Mouse (Mus musculus) MEL (cell line): ENCODE measurements around the gene Dcdc2a. TPM values are rescaled to one million over a fixed set of nuclear protein-coding genes. Genes with fewer than 3 reads are reported as not detected.

ENCODE experiments used
- DNase-seq: peaks from one replicate; pipeline ENCODE4 v3.0.0; 2011; ENCODE audit warnings: low read depth, low spot score
- H3K27ac ChIP-seq: 2 replicates; pipeline ENCODE4 v1.5.1; 2012; ENCODE audit warnings: low read depth, mild to moderate bottlenecking, control low read depth, low read length, moderate library complexity; ENCODE audit not compliant: control insufficient read depth
- H3K27me3 ChIP-seq, 2 experiments: fragments of 150-350 bp in 1 of 2; sonication (generic) in 1 of 2; 2 replicates each; pipeline ENCODE4 v1.6.1; 2012; ENCODE audit warnings: low read length in 2 of 2, mild to moderate bottlenecking in 2 of 2, improper control_type of control experiment in 1 of 2, moderate library complexity in 1 of 2; ENCODE audit not compliant: insufficient read depth in 2 of 2, control insufficient read depth in 1 of 2
- H3K36me3 ChIP-seq, 2 experiments: 2 replicates each; pipeline ENCODE4 v1.6.1; 2012 to 2014; ENCODE audit warnings: low read length in 2 of 2, improper control_type of control experiment in 1 of 2, inconsistent platforms in 1 of 2, mild to moderate bottlenecking in 1 of 2; ENCODE audit not compliant: insufficient read depth in 2 of 2, control insufficient read depth in 1 of 2
- H3K4me1 ChIP-seq, 2 experiments: fragments of 150-350 bp in 1 of 2; sonication (generic) in 1 of 2; 2 replicates each; pipeline ENCODE4 v1.6.1; 2012; ENCODE audit warnings: low read length in 2 of 2, improper control_type of control experiment in 1 of 2, mild to moderate bottlenecking in 1 of 2; ENCODE audit not compliant: insufficient read depth in 2 of 2, control insufficient read depth in 1 of 2
- H3K4me3 ChIP-seq, 2 experiments: fragments of 150-350 bp in 1 of 2; sonication (generic) in 1 of 2; 2 replicates each; pipeline ENCODE4 v1.5.1; 2012; ENCODE audit warnings: low read depth in 2 of 2, low read length in 2 of 2, mild to moderate bottlenecking in 2 of 2, moderate library complexity in 2 of 2, control low read depth in 1 of 2, improper control_type of control experiment in 1 of 2; ENCODE audit not compliant: control insufficient read depth in 1 of 2, insufficient read depth in 1 of 2
- H3K79me2 ChIP-seq: 2 replicates; pipeline ENCODE4 v1.6.1; 2012; ENCODE audit warnings: mild to moderate bottlenecking, low read length, moderate library complexity; ENCODE audit not compliant: control insufficient read depth, poor library complexity, insufficient read depth
- H3K9ac ChIP-seq: 2 replicates; pipeline ENCODE4 v1.6.1; 2012; ENCODE audit warnings: low read depth, mild to moderate bottlenecking, control low read depth, low read length, moderate library complexity; ENCODE audit not compliant: control insufficient read depth, poor library complexity, severe bottlenecking
- H3K9me3 ChIP-seq: fragments of 150-350 bp; sonication (generic); replicated peaks from 2 replicates; pipeline ENCODE4 v1.6.1; 2012; ENCODE audit warnings: mild to moderate bottlenecking, low read length, improper control_type of control experiment, moderate library complexity; ENCODE audit not compliant: insufficient read depth
- BHLHE40 ChIP-seq: IDR thresholded peaks from 2 replicates; pipeline ENCODE4 v1.6.1; 2012; ENCODE audit warnings: low read depth, mild to moderate bottlenecking, inconsistent platforms, low read length, improper control_type of control experiment, borderline replicate concordance
- CHD1 ChIP-seq: IDR thresholded peaks from 2 replicates; pipeline ENCODE4 v1.6.1; 2012; ENCODE audit warnings: low read depth, mild to moderate bottlenecking, inconsistent platforms, low read length, improper control_type of control experiment
- CHD2 ChIP-seq: IDR thresholded peaks from 2 replicates; pipeline ENCODE4 v1.6.1; 2011; ENCODE audit warnings: low read length, improper control_type of control experiment
- CTCF ChIP-seq, 3 experiments: IDR thresholded peaks in 2 of 3; conservative IDR thresholded peaks in 1 of 3; 2 replicates each; pipeline ENCODE4 v1.5.1; 2011 to 2012; ENCODE audit warnings: low read length in 3 of 3, low read depth in 2 of 3, mild to moderate bottlenecking in 2 of 3, improper control_type of control experiment in 1 of 3, inconsistent platforms in 1 of 3, mixed read lengths in 1 of 3, moderate library complexity in 1 of 3; ENCODE audit not compliant: control insufficient read depth in 1 of 3, insufficient read depth in 1 of 3, poor library complexity in 1 of 3, severe bottlenecking in 1 of 3
- E2F4 ChIP-seq: IDR thresholded peaks from 2 replicates; pipeline ENCODE4 v1.6.1; 2011; ENCODE audit warnings: low read depth, low read length, improper control_type of control experiment, borderline replicate concordance
- ELF1 ChIP-seq: IDR thresholded peaks from 2 replicates; pipeline ENCODE4 v1.6.1; 2014; ENCODE audit warnings: low read depth, mild to moderate bottlenecking, inconsistent platforms, low read length, improper control_type of control experiment, moderate library complexity
- EP300 ChIP-seq, 2 experiments: IDR thresholded peaks; 2 replicates each; pipeline ENCODE4 v1.6.1; 2011; ENCODE audit warnings: improper control_type of control experiment in 2 of 2, low read length in 2 of 2, low read depth in 1 of 2, mild to moderate bottlenecking in 1 of 2
- ETS1 ChIP-seq: IDR thresholded peaks from 2 replicates; pipeline ENCODE4 v1.6.1; 2012; ENCODE audit warnings: low read depth, mild to moderate bottlenecking, inconsistent platforms, low read length, improper control_type of control experiment, moderate library complexity
- GABPA ChIP-seq: IDR thresholded peaks from 2 replicates; pipeline ENCODE4 v1.6.1; 2012; ENCODE audit warnings: low read depth, mild to moderate bottlenecking, inconsistent platforms, low read length, improper control_type of control experiment, moderate library complexity
- GATA1 ChIP-seq: IDR thresholded peaks from 2 replicates; pipeline ENCODE4 v1.6.1; 2011; ENCODE audit warnings: low read depth, low read length, improper control_type of control experiment
- HCFC1 ChIP-seq: IDR thresholded peaks from 2 replicates; pipeline ENCODE4 v1.6.1; 2012; ENCODE audit warnings: low read depth, mild to moderate bottlenecking, inconsistent platforms, low read length, improper control_type of control experiment, moderate library complexity
- KAT2A ChIP-seq: conservative IDR thresholded peaks from 2 replicates; pipeline ENCODE4 v1.6.1; 2012; ENCODE audit warnings: low read depth, low read length, improper control_type of control experiment, inconsistent platforms
- MAFK ChIP-seq: IDR thresholded peaks from 2 replicates; pipeline ENCODE4 v1.6.1; 2011; ENCODE audit warnings: low read depth, mild to moderate bottlenecking, low read length, improper control_type of control experiment, borderline replicate concordance
- MAX ChIP-seq: IDR thresholded peaks from 2 replicates; pipeline ENCODE4 v1.6.1; 2011; ENCODE audit warnings: low read length, improper control_type of control experiment
- MAZ ChIP-seq: IDR thresholded peaks from 2 replicates; pipeline ENCODE4 v1.6.1; 2012; ENCODE audit warnings: low read depth, mild to moderate bottlenecking, inconsistent platforms, low read length, improper control_type of control experiment
- MEF2A ChIP-seq: IDR thresholded peaks from 2 replicates; pipeline ENCODE4 v1.6.1; 2014; ENCODE audit warnings: low read depth, mild to moderate bottlenecking, inconsistent platforms, low read length, improper control_type of control experiment; ENCODE audit not compliant: poor library complexity, insufficient replicate concordance, severe bottlenecking; ENCODE audit errors: extremely low read depth
- MXI1 ChIP-seq: IDR thresholded peaks from 2 replicates; pipeline ENCODE4 v1.6.1; 2011; ENCODE audit warnings: mild to moderate bottlenecking, low read depth, low read length, improper control_type of control experiment
- MYB ChIP-seq: IDR thresholded peaks from 2 replicates; pipeline ENCODE4 v1.6.1; 2011; ENCODE audit warnings: mild to moderate bottlenecking, low read depth, low read length, improper control_type of control experiment
- MYC ChIP-seq: IDR thresholded peaks from 2 replicates; pipeline ENCODE4 v1.6.1; 2011; ENCODE audit warnings: low read depth, mild to moderate bottlenecking, low read length, improper control_type of control experiment, moderate library complexity
- NELFE ChIP-seq: IDR thresholded peaks from 2 replicates; pipeline ENCODE4 v1.6.1; 2011; ENCODE audit warnings: low read depth, low read length, improper control_type of control experiment
- NRF1 ChIP-seq: IDR thresholded peaks from 2 replicates; pipeline ENCODE4 v1.6.1; 2014; ENCODE audit warnings: low read depth, mild to moderate bottlenecking, inconsistent platforms, low read length, improper control_type of control experiment, moderate library complexity; ENCODE audit not compliant: poor library complexity, insufficient read depth, severe bottlenecking
- POLR2A ChIP-seq, 2 experiments: IDR thresholded peaks; 2 replicates each; pipeline ENCODE4 v1.6.1; 2011 to 2012; ENCODE audit warnings: low read length in 2 of 2, mild to moderate bottlenecking in 2 of 2, control low read depth in 1 of 2, improper control_type of control experiment in 1 of 2, low read depth in 1 of 2, moderate library complexity in 1 of 2; ENCODE audit not compliant: control insufficient read depth in 1 of 2, insufficient read depth in 1 of 2, poor library complexity in 1 of 2
- POLR2AphosphoS2 ChIP-seq: IDR thresholded peaks from 2 replicates; pipeline ENCODE4 v1.6.1; 2011; ENCODE audit warnings: low read length, improper control_type of control experiment
- POLR2AphosphoS5 ChIP-seq: IDR thresholded peaks from 2 replicates; pipeline ENCODE4 v1.6.1; 2012; ENCODE audit warnings: low read depth, borderline replicate concordance, mild to moderate bottlenecking, inconsistent platforms, low read length, moderate library complexity, mixed read lengths
- RAD21 ChIP-seq: IDR thresholded peaks from 2 replicates; pipeline ENCODE4 v1.6.1; 2011; ENCODE audit warnings: mild to moderate bottlenecking, low read depth, low read length, improper control_type of control experiment
- RCOR1 ChIP-seq: IDR thresholded peaks from 2 replicates; pipeline ENCODE4 v1.6.1; 2012; ENCODE audit warnings: low read depth, mild to moderate bottlenecking, inconsistent platforms, low read length, improper control_type of control experiment
- SIN3A ChIP-seq: IDR thresholded peaks from 2 replicates; pipeline ENCODE4 v1.6.1; 2012; ENCODE audit warnings: low read length, improper control_type of control experiment, inconsistent platforms
- SMC3 ChIP-seq: IDR thresholded peaks from 2 replicates; pipeline ENCODE4 v1.6.1; 2011; ENCODE audit warnings: low read depth, low read length, improper control_type of control experiment
- TAL1 ChIP-seq: IDR thresholded peaks from 2 replicates; pipeline ENCODE4 v1.6.1; 2012; ENCODE audit warnings: mild to moderate bottlenecking, inconsistent platforms, low read length, moderate library complexity, mixed read lengths
- TBP ChIP-seq: IDR thresholded peaks from 2 replicates; pipeline ENCODE4 v1.8.0; 2011; ENCODE audit warnings: low read depth, low read length, improper control_type of control experiment
- TCF12 ChIP-seq: IDR thresholded peaks from 2 replicates; pipeline ENCODE4 v1.6.1; 2014; ENCODE audit warnings: low read depth, mild to moderate bottlenecking, inconsistent platforms, low read length, improper control_type of control experiment, moderate library complexity
- UBTF ChIP-seq: IDR thresholded peaks from 2 replicates; pipeline ENCODE4 v1.6.1; 2012; ENCODE audit warnings: low read depth, mild to moderate bottlenecking, inconsistent platforms, low read length, improper control_type of control experiment, moderate library complexity, borderline replicate concordance; ENCODE audit not compliant: insufficient read depth
- USF1 ChIP-seq: IDR thresholded peaks from 2 replicates; pipeline ENCODE4 v1.6.1; 2014; ENCODE audit warnings: low read depth, mild to moderate bottlenecking, inconsistent platforms, low read length, improper control_type of control experiment, moderate library complexity
- USF2 ChIP-seq, 2 experiments: IDR thresholded peaks; 2 replicates each; pipeline ENCODE4 v1.6.1; 2011 to 2012; ENCODE audit warnings: improper control_type of control experiment in 2 of 2, low read length in 2 of 2, borderline replicate concordance in 1 of 2, inconsistent platforms in 1 of 2, low read depth in 1 of 2, mild to moderate bottlenecking in 1 of 2; ENCODE audit not compliant: insufficient read depth in 1 of 2
- ZC3H11A ChIP-seq: IDR thresholded peaks from 2 replicates; pipeline ENCODE4 v1.6.1; 2012; ENCODE audit warnings: low read depth, mild to moderate bottlenecking, inconsistent platforms, low read length, improper control_type of control experiment
- ZMIZ1 ChIP-seq: IDR thresholded peaks from 2 replicates; pipeline ENCODE4 v1.6.1; 2012; ENCODE audit warnings: low read depth, mild to moderate bottlenecking, inconsistent platforms, low read length, improper control_type of control experiment, moderate library complexity
- ZNF384 ChIP-seq: IDR thresholded peaks from 2 replicates; pipeline ENCODE4 v1.6.1; 2012; ENCODE audit warnings: low read depth, mild to moderate bottlenecking, inconsistent platforms, low read length, improper control_type of control experiment
- polyA plus RNA-seq, 2 experiments: library from polyadenylated mRNA; stranded (reverse) in 1 of 2; unstranded in 1 of 2; fragments of >175 nt in 1 of 2; fragments of >200 nt in 1 of 2; gene quantifications; 2 replicates each; pipeline versions ENCODE4 v1.2.1 to v1.2.4; 2012; ENCODE audit warnings: low replicate concordance in 2 of 2, low read depth in 1 of 2; ENCODE audit not compliant: insufficient read length in 2 of 2, insufficient read depth in 1 of 2, missing spikeins in 1 of 2
- total RNA-seq: library from RNA; depleted of rRNA; stranded (reverse); fragments of 300-350 nt; gene quantifications from 2 replicates; pipeline ENCODE4 v1.2.3, GENCODE M21; 2012

Gene Dcdc2a
- total and polyA plus RNA-seq, 3 experiments: not detected

DNA sequence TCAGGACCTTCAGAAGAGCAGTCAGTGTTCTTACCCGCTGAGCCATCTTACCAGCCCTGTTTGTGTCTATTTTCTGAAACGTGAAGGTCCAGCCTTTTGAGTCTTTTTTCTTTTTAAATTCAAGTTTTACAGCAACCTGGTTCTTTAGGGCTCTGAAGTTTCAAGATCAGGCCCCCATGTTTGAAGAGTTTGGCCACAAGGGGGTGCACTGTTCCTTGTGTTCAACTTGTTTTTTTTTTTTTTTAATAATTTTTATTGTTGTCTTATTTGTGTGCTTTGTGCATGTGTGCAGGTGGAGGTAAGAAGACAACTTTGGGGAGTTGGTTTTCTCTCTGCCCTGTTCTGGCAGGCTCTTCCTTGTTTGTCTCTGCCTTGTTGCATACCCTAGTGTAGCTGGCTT, 31.1 kb upstream of the Dcdc2a start:
- DNase-seq: peak; percentile 73

DNA sequence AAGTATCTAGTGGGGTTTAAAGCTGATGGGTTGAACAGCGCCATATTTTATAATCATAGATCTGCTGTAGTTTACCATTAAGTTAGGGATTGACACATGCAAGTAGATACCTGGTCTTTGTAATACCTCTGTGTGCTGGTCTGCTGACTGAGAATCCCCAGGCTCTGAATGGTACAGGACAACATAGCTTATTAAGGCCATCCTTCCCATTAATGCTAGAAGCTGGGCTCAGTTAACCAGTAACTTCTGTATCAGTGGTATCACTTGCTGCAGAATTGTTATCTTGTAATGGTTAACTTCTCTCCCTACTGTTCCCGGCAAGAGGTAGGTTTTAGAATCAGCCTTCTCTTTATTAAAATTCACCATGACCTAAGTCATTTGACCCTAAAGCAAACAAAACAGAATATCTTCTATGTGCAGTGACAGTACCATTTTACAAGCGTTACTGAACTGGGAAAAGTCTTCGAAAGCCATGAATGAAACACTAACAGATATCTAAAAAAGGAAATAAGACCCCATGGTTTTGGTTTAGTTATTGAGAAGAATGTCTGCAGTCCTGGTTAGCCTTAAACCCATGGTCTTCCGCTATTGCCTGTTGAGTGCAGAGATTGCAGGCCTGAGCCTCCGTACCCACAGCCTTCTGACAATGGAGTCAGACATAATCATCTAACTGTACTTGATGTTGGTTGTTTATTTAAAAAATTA, 29.2 kb upstream of the Dcdc2a start:
- Histone ChIP-seq H3K4me1 (peaks cover 3 to 9% of the 10 kb centered on the region in 2 experiments; a peak in 2 of 4 replicates), H3K79me2 (no peaks in the 10 kb centered on the region), H3K36me3 (peaks cover 0 to 7% of the 10 kb centered on the region in 2 experiments; a peak in 2 of 4 replicates), H3K27ac (no peak overlapping the region), H3K9me3 (no peaks in the 10 kb centered on the region), H3K9ac (no peak overlapping the region), H3K4me3 (no peak overlapping the region), H3K27me3 (no peaks in the 10 kb centered on the region)
- DNase-seq: no peak
- TF ChIP-seq MEF2A (no peak), KAT2A (no peak), CHD2 (no peak), HCFC1 (no peak), GABPA (no peak), EP300 (IDR thresholded peaks at IDR 0.05; ENCODE audit: low read depth in 1 of 2, low read length in 2 of 2) (no peak), RCOR1 (no peak), RAD21 (no peak), ZMIZ1 (no peak), MAX (no peak)

More for the DNA sequence above, 31.1 kb upstream of the Dcdc2a start:
- H3K4me1 ChIP-seq: peaks cover 3 to 9% of the 10 kb centered on the region in 2 experiments; a peak in 2 of 4 replicates
- H3K9me3 ChIP-seq: no peaks in the 10 kb centered on the region
- peaks cover 5% of the 10 kb centered on the region; the same call in 1 of the 2 replicates for H3K79me2 ChIP-seq
- no peak overlapping the region for H3K27ac ChIP-seq
- TF ChIP-seq TCF12 (no peak), MAZ (no peak), GATA1 (no peak), MYC (no peak), SMC3 (peak; percentile 51), SIN3A (no peak), MXI1 (no peak), POLR2AphosphoS2 (no peak), CHD1 (no peak), BHLHE40 (no peak), USF1 (no peak), GABPA (no peak), E2F4 (no peak), POLR2AphosphoS5 (no peak), NRF1 (no peak), RAD21 (peak; percentile 39), POLR2A (IDR thresholded peaks at IDR 0.05; ENCODE audit: control insufficient read depth in 1 of 2, insufficient read depth in 1 of 2, low read depth in 1 of 2, low read length in 2 of 2, poor library complexity in 1 of 2) (no peak), NELFE (no peak), ZNF384 (peak; percentile 98), HCFC1 (no peak), ZC3H11A (no peak), ETS1 (no peak), CHD2 (no peak), TAL1 (no peak), MEF2A (no peak), UBTF (no peak), USF2 (IDR thresholded peaks at IDR 0.05; ENCODE audit: borderline replicate concordance in 1 of 2, insufficient read depth in 1 of 2, low read depth in 1 of 2, low read length in 2 of 2) (no peak), KAT2A (no peak), MAFK (no peak), ELF1 (no peak), CTCF (IDR thresholded peaks at IDR 0.05 in 2 of 3, conservative IDR thresholded peaks at IDR 0.05 in 1 of 3; ENCODE audit: control insufficient read depth in 1 of 3, insufficient read depth in 1 of 3, low read depth in 2 of 3, low read length in 3 of 3, poor library complexity in 1 of 3, severe bottlenecking in 1 of 3) (peak; percentile 35 to 62 (median 49); a peak in 4 of 6 replicates), MYB (no peak), TBP (no peak)
- no peak overlapping the region for H3K9ac ChIP-seq
- no peaks in the 10 kb centered on the region for H3K27me3 ChIP-seq
- no peak overlapping the region for H3K4me3 ChIP-seq
- H3K36me3 ChIP-seq: peaks cover 0 to 12% of the 10 kb centered on the region in 2 experiments; a peak in 2 of 4 replicates
